Mouse (Mus musculus) hematopoietic stem cell, adult 5-6 weeks (primary cell): ENCODE measurements at regions not wholly inside any gene's neighbourhood (a gene's known extent, or its start where the extent isn't known, plus 50 kb on each side); places are given as distances from the start of the nearest gene placed in this dataset.

Experiments
- ATAC-seq, 2 experiments: fragments of 125-278 bp in 1 of 2; replicated peaks in 1 of 2; 2 replicates each; pipeline ENCODE4 v1.8.0; 2016 to 2017; ENCODE audit warnings: inconsistent platforms in 2 of 2, mild to moderate bottlenecking in 2 of 2, moderate number of reproducible peaks in 2 of 2, low read depth in 1 of 2, moderate TSS enrichment in 1 of 2; ENCODE audit not compliant: low FRiP score in 2 of 2, poor library complexity in 2 of 2, severe bottlenecking in 2 of 2, insufficient read depth in 1 of 2, low TSS enrichment in 1 of 2

GRCm38 (mm10) chrX:143462632-143463031 is 55.8 kb upstream of the Pak3 start:
- no peak; a peak in 1 of 4 replicates for ATAC-seq

DNA sequence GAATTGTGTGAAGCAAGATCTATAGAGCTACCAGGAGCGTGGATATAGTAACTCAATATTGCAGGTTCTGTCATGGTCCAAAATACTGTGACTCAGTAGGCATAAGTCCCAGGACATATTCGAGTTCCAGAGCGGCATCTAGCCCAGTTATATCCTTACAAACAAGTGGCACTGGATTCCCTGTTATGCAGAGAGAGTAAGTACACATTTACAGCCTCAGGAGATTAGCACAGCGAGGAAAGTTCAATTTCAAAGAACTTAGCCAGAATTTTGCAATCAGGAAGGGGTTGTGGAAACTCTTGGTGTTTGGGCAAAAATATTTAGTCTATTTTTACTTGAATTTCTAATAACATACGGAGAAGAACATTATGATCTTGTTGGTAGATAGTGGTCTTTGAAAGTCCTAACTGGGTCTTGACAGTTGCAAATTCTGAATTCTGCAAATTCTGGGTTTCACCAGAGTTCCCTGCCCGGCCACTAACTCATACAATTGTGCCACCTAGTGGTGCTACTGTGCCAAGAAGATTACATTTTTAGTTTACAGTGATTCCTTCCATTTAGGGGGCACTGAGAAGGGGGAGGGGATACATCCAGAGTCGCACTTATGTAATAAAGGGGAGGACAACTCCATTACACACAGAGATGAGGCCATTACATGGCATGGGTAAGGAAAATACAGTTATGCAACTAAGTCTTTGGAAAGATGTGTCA is 54.7 kb upstream of the Chrdl1 start:
- ATAC-seq = peak in 1 of 2 experiments; percentile 53; a peak in 3 of 4 replicates

DNA sequence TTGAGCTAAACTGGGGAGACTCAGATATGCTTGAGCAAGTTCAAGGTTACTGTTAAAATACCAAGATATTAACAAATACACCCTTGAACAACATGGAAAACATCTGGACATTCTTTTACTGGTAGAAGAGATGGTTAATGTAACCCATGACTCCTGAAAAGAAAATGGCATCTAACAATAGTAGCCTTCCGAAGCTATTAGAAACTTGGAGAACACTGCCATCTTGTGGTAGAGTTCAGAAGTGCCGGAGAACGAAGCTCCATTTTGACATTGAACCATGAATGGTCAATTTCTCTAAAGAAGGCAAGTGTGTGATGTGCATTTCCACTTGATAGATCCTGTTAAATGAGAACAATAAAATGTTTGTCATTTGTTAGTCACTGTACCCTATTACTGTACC is 50.5 kb upstream of the Chrdl1 start:
- peak; percentile 27 to 53; a peak in 1 of 4 replicates for ATAC-seq
